Comparison of ENCODE assay signal across 31 mouse cellular contexts in the genomic region with DNA sequence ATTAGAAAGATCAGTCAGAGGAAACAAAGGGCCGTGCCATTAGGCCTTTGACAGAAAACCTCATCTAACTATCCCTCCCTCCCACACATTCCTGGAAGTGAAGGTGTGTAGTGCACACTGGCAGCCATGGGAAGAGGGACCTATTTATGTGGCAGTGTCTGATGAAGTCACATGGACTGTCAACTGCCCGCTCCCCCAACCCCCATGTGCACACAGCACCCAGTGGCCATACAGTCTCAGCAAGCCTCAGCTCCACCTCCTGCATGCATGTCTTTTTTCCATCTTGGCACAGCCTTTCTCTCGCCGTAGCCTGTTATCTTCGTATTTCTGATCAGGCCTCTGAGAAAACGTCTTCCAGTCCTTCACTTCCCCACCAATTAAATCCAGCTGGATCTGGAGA.
"Had no signal": no experiment of that assay in that cellular context is flagged by ENCODE, and none has a peak within 500 bp of the region (broad histone marks: within the 10 kb centered on the region; RNA-seq: fewer than 3 reads in every experiment).

No protein-coding gene starts in this region.

- H3K4me1 ChIP-seq: limb, embryonic 10.5 days; limb, embryonic 12.5 days; limb, embryonic 15.5 days; liver, embryonic 12.5 days; liver, embryonic 13.5 days; liver, embryonic 15.5 days; lung, embryonic 15.5 days; megakaryocyte, embryonic 14.5 days; midbrain, embryonic 10.5 days; midbrain, embryonic 12.5 days; midbrain, embryonic 13.5 days; midbrain, embryonic 15.5 days had no signal

- H3K9me3 ChIP-seq: limb, embryonic 10.5 days; limb, embryonic 12.5 days; limb, embryonic 13.5 days; limb, embryonic 15.5 days; liver, embryonic 12.5 days; liver, embryonic 13.5 days; liver, embryonic 15.5 days; lung, embryonic 15.5 days; midbrain, embryonic 10.5 days; midbrain, embryonic 12.5 days; midbrain, embryonic 13.5 days; midbrain, embryonic 15.5 days had no signal

- H3K4me2 ChIP-seq: limb, embryonic 12.5 days; limb, embryonic 13.5 days; limb, embryonic 15.5 days; liver, embryonic 11.5 days; liver, embryonic 12.5 days; liver, embryonic 13.5 days; liver, embryonic 15.5 days; lung, embryonic 14.5 days; lung, embryonic 15.5 days; midbrain, embryonic 11.5 days; midbrain, embryonic 12.5 days; midbrain, embryonic 13.5 days; midbrain, embryonic 15.5 days had no signal

- H3K36me3 ChIP-seq: limb, embryonic 10.5 days; limb, embryonic 12.5 days; limb, embryonic 13.5 days; limb, embryonic 15.5 days; liver, embryonic 12.5 days; liver, embryonic 13.5 days; liver, embryonic 15.5 days; lung, embryonic 15.5 days; midbrain, embryonic 10.5 days; midbrain, embryonic 12.5 days; midbrain, embryonic 13.5 days; midbrain, embryonic 15.5 days had no signal

- H3K27me3 ChIP-seq: limb, embryonic 12.5 days; limb, embryonic 13.5 days; limb, embryonic 15.5 days; liver, embryonic 12.5 days; liver, embryonic 13.5 days; liver, embryonic 15.5 days; lung, embryonic 15.5 days; megakaryocyte, embryonic 14.5 days; midbrain, embryonic 12.5 days; midbrain, embryonic 13.5 days; midbrain, embryonic 15.5 days had no signal

- DNase-seq: left cerebral cortex, postnatal 4 days; liver; liver, embryonic 13.5 days; liver, postnatal 0 days; lung, adult 18-20 months; lung, adult 2 months; lung, embryonic 14.5 days; lung, postnatal 10 days; lung, postnatal 14 days; lung, postnatal 36 days; lung, postnatal 4 days; midbrain, embryonic 14.5 days had no signal

- ATAC-seq: liver, embryonic 12.5 days; liver, postnatal 0 days; lung, postnatal 0 days; midbrain, embryonic 13.5 days; midbrain, embryonic 15.5 days; midbrain, embryonic 16.5 days had no signal

- H3K4me3 ChIP-seq: limb, embryonic 10.5 days; limb, embryonic 12.5 days; limb, embryonic 13.5 days; limb, embryonic 15.5 days; liver, embryonic 12.5 days; liver, embryonic 13.5 days; liver, embryonic 15.5 days; lung, embryonic 15.5 days; megakaryocyte, embryonic 14.5 days; midbrain, embryonic 10.5 days; midbrain, embryonic 12.5 days; midbrain, embryonic 13.5 days; midbrain, embryonic 15.5 days; myocyte had no signal

- H3K27ac ChIP-seq: limb, embryonic 10.5 days; limb, embryonic 12.5 days; limb, embryonic 13.5 days; limb, embryonic 15.5 days; liver, embryonic 12.5 days; liver, embryonic 13.5 days; liver, embryonic 14.5 days; liver, embryonic 15.5 days; lung, embryonic 15.5 days; macrophage; midbrain, embryonic 10.5 days; midbrain, embryonic 12.5 days; midbrain, embryonic 13.5 days; midbrain, embryonic 15.5 days had no signal

- H3K9ac ChIP-seq: limb, embryonic 12.5 days; limb, embryonic 13.5 days; limb, embryonic 15.5 days; liver, embryonic 12.5 days; liver, embryonic 13.5 days; liver, embryonic 14.5 days; liver, embryonic 15.5 days; liver, postnatal 0 days; lung, embryonic 14.5 days; lung, embryonic 15.5 days; midbrain, embryonic 12.5 days; midbrain, embryonic 13.5 days; midbrain, embryonic 15.5 days had no signal
